Mouse (Mus musculus) heart, embryonic 10.5 days (tissue): ENCODE measurements around the gene Ube4b. TPM values are rescaled to one million over a fixed set of nuclear protein-coding genes. Genes with fewer than 3 reads are reported as not detected.
A peak's percentile ranks its signal among the peaks of the same experiment; 100 is the strongest.

Experiments used
- DNase-seq: peaks from one replicate; pipeline ENCODE4 v3.0.0-alpha.2; 2017; ENCODE audit warnings: low spot score
- H3K27ac ChIP-seq: fragments of 300-500 bp; sonication (generic); 2 replicates; pipeline ENCODE4 v1.5.1; 2016; ENCODE audit warnings: mild to moderate bottlenecking
- H3K27me3 ChIP-seq: fragments of 300-500 bp; sonication (generic); 2 replicates; pipeline ENCODE4 v1.6.1; 2016; ENCODE audit warnings: mild to moderate bottlenecking; ENCODE audit not compliant: poor library complexity, insufficient read depth, severe bottlenecking
- H3K36me3 ChIP-seq: fragments of 300-500 bp; sonication (generic); 2 replicates; pipeline ENCODE4 v1.6.1; 2016; ENCODE audit warnings: mild to moderate bottlenecking, moderate library complexity
- H3K4me1 ChIP-seq: fragments of 300-500 bp; sonication (generic); 2 replicates; pipeline ENCODE4 v1.6.1; 2016; ENCODE audit warnings: mild to moderate bottlenecking
- H3K4me3 ChIP-seq: fragments of 300-500 bp; sonication (generic); 2 replicates; pipeline ENCODE4 v1.5.1; 2016; ENCODE audit warnings: mild to moderate bottlenecking, moderate library complexity
- H3K9me3 ChIP-seq: fragments of 300-500 bp; sonication (generic); 2 replicates; pipeline ENCODE4 v1.6.1; 2016; ENCODE audit warnings: mild to moderate bottlenecking, moderate library complexity
- WGBS: fragments of 180-500 bp; shearing (Covaris S2); methylation state at CpG from one replicate; pipeline ENCODE4 v1.1.7; 2016; 5-methylcytosine and 5-hydroxymethylcytosine counted together
- polyA plus RNA-seq: library from polyadenylated mRNA; unstranded; fragments of >200 nt; fragmentation: Nextera tagmentation; extraction: Ambion mirVana; gene quantifications from 2 replicates; pipeline ENCODE4 v1.2.1, GENCODE M21; 2016

Ube4b gene
- polyA plus RNA-seq, 1 experiment from 2014 or later, result 62.9 TPM

GRCm38 (mm10) chr4:149303502-149303901 is 123.0 kb downstream of the Ube4b start:
- no peaks in the 10 kb centered on the region for H3K9me3 ChIP-seq
- peaks cover 43% of the 10 kb centered on the region for H3K4me1 ChIP-seq
- H3K36me3 ChIP-seq, result no peaks in the 10 kb centered on the region
- no peak overlapping the region for H3K4me3 ChIP-seq
- no peak overlapping the region for H3K27ac ChIP-seq
- no peak for DNase-seq
- WGBS, result 57% methylated on average over 5 of the region's 5 CpGs
- H3K27me3 ChIP-seq, result no peaks in the 10 kb centered on the region

DNA sequence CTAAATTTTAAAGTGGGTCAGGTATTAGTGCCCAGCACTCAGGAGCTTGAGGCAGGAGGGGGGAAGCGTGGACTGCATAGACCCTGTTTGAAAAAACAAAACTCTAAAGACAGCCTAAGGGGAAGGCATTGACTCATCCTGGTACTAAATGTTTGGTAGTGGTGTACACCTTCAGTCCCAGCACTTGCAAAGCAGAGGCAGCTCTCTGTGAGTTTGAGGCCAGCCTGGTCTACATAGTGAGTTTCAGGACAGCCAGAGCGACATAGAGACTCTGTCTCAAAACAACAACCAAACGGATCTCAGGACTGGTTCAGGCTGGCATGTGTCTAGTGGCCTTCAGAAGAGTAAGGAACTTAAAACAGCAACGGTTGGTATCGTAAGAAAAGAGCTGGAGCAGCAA is 123.8 kb downstream of the Ube4b start:
- Histone ChIP-seq H3K4me3 (no peak overlapping the region), H3K27ac (0 out of 2 replicates have a peak overlapping the region, but pooled peaks have one; percentile 16), H3K9me3 (no peaks in the 10 kb centered on the region), H3K4me1 (peaks cover 43% of the 10 kb centered on the region), H3K36me3 (no peaks in the 10 kb centered on the region), H3K27me3 (no peaks in the 10 kb centered on the region)
- 73% methylated on average over 5 of the region's 5 CpGs for WGBS
- peak; percentile 64 for DNase-seq

DNA sequence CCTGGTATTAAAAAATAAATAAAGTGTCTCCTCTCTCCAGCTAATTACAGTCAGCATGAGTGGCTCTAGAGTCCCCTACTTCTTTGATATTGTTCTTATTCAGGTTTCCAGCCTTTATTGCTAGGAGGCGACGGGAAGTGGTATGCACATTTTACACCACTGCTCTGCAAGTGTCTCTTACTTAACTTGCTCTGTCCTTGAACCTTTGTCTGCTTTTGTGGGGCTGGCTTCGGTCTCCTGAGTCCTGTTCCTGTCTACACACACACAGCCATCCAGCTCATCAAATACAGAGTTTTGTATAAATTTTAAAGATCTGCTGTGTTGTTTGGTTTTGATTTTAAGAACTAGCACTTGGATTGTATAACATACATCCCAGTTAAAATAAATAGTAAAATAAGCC is 124.4 kb downstream of the Ube4b start:
- H3K4me3 ChIP-seq, result no peak overlapping the region
- H3K4me1 ChIP-seq, result peaks cover 39% of the 10 kb centered on the region
- peak; percentile 9 for DNase-seq
- H3K27me3 ChIP-seq, result no peaks in the 10 kb centered on the region
- H3K36me3 ChIP-seq, result no peaks in the 10 kb centered on the region
- no peaks in the 10 kb centered on the region for H3K9me3 ChIP-seq
- H3K27ac ChIP-seq, result no peak overlapping the region
- 84% methylated on average over 3 of the region's 3 CpGs for WGBS

DNA sequence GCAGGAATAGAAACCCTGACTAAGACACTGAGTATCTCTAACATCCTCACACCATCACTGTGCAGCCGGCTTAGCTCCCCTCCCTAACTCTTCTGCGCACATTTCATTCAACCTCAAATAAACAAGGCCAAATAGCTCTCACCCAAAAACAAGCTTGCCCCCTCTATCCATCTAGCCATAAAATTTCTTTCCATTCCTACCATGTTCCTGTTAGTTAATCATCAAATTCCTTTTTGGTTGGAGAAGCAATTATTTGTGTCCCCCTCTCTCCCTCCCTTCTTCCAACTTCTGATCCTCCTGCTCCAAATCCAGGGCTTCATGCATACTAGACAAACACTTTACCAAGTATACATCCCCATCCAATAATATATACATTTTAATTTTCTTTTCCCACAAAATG is 130.0 kb downstream of the Ube4b start:
- Histone ChIP-seq H3K9me3 (no peaks in the 10 kb centered on the region), H3K36me3 (peaks cover 7% of the 10 kb centered on the region; the same call in 1 of the 2 replicates)
- WGBS, result 86% methylated on average over 2 of the region's 2 CpGs

DNA sequence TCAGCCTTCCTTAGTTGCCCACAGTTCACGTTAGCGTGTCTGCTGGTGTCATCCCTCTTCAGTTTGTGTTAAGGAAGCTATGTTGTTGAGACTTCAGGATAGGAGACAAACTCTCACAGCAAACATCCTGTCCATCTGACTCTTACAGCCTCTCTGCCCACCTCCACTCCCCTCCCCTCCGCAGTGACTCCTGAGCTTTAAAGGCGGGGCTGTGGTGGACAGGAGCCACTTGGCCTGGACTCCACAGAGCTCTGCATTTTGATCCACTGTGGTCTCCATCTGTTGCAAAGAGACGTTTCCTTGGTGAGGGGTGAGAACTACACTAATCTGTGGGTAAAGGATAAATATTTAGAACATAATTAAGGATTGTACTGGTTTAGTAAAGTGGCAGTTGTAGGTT is 133.6 kb downstream of the Ube4b start:
- peaks cover 33% of the 10 kb centered on the region for H3K36me3 ChIP-seq
- H3K27me3 ChIP-seq, result no peaks in the 10 kb centered on the region
- peak; percentile 53 for DNase-seq
- no peaks in the 10 kb centered on the region for H3K9me3 ChIP-seq
- no peak overlapping the region for H3K4me3 ChIP-seq
- 70% methylated on average over 5 of the region's 5 CpGs for WGBS
- H3K4me1 ChIP-seq, result peaks cover 19% of the 10 kb centered on the region
- no peak overlapping the region for H3K27ac ChIP-seq

More for the DNA sequence above, 130.0 kb downstream of the Ube4b start:
- peaks cover 21% of the 10 kb centered on the region for H3K4me1 ChIP-seq
- no peak overlapping the region for H3K4me3 ChIP-seq
- no peak overlapping the region for H3K27ac ChIP-seq
- H3K27me3 ChIP-seq, result no peaks in the 10 kb centered on the region
- DNase-seq, result no peak

GRCm38 (mm10) chr4:149291061-149291460 is 135.5 kb downstream of the Ube4b start:
- no peak for DNase-seq
- Histone ChIP-seq H3K27ac (no peak overlapping the region), H3K4me1 (peaks cover 29% of the 10 kb centered on the region), H3K4me3 (no peak overlapping the region), H3K36me3 (peaks cover 34% of the 10 kb centered on the region), H3K9me3 (no peaks in the 10 kb centered on the region), H3K27me3 (no peaks in the 10 kb centered on the region)
- WGBS, result 78% methylated on average over 9 of the region's 9 CpGs

GRCm38 (mm10) chr4:149290157-149290750 is 136.3 kb downstream of the Ube4b start:
- Histone ChIP-seq H3K4me1 (peaks cover 31% of the 10 kb centered on the region), H3K36me3 (peaks cover 34% of the 10 kb centered on the region), H3K9me3 (no peaks in the 10 kb centered on the region), H3K27ac (no peak overlapping the region), H3K4me3 (no peak overlapping the region), H3K27me3 (no peaks in the 10 kb centered on the region)
- WGBS, result 80% methylated on average over 7 of the region's 7 CpGs
- no peak for DNase-seq

GRCm38 (mm10) chr4:149286287-149287137 is 140.0 kb downstream of the Ube4b start:
- Histone ChIP-seq H3K36me3 (peaks cover 27% of the 10 kb centered on the region), H3K27ac (peak overlapping the region; percentile 18; the same call in 1 of the 2 replicates), H3K9me3 (no peaks in the 10 kb centered on the region), H3K27me3 (no peaks in the 10 kb centered on the region), H3K4me3 (no peak overlapping the region), H3K4me1 (peaks cover 33% of the 10 kb centered on the region)
- WGBS, result 67% methylated on average over 8 of the region's 8 CpGs
- DNase-seq, result no peak

DNA sequence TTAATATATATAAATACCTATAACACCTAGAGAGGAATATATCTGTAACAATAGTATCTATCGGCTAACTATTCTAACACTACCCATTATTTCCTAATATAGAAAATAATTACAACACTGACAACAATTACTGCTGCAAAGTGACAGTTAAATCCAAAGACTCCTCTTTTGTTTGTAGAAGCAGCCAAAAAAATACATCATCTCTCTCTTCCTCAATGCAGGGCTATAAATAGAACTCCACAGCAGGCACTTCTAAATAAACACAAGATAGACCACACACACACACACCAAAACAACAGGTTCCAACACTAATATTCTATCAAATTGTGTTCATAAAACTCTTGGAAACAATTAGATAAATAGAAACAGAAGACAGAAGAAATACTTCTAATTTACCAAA is 140.9 kb downstream of the Ube4b start:
- H3K4me3 ChIP-seq, result no peak overlapping the region
- H3K9me3 ChIP-seq, result no peaks in the 10 kb centered on the region
- peaks cover 33% of the 10 kb centered on the region for H3K4me1 ChIP-seq
- H3K27me3 ChIP-seq, result no peaks in the 10 kb centered on the region
- DNase-seq, result no peak
- WGBS, result 95% methylated on average over 1 of the region's 1 CpGs
- peaks cover 20% of the 10 kb centered on the region for H3K36me3 ChIP-seq
- H3K27ac ChIP-seq, result no peak overlapping the region

GRCm38 (mm10) chr4:149283018-149283417 is 143.5 kb downstream of the Ube4b start:
- H3K9me3 ChIP-seq, result no peaks in the 10 kb centered on the region
- no peaks in the 10 kb centered on the region for H3K27me3 ChIP-seq
- WGBS, result 79% methylated on average over 3 of the region's 3 CpGs
- peaks cover 38% of the 10 kb centered on the region for H3K4me1 ChIP-seq
- no peak overlapping the region for H3K27ac ChIP-seq
- DNase-seq, result no peak
- peaks cover 1% of the 10 kb centered on the region; the same call in 1 of the 2 replicates for H3K36me3 ChIP-seq
- no peak overlapping the region for H3K4me3 ChIP-seq

GRCm38 (mm10) chr4:149282025-149282738 is 144.4 kb downstream of the Ube4b start:
- H3K4me3 ChIP-seq, result no peak overlapping the region
- H3K27me3 ChIP-seq, result no peaks in the 10 kb centered on the region
- no peak overlapping the region for H3K27ac ChIP-seq
- 78% methylated on average over 7 of the region's 7 CpGs for WGBS
- no peaks in the 10 kb centered on the region for H3K9me3 ChIP-seq
- H3K36me3 ChIP-seq, result no peaks in the 10 kb centered on the region
- H3K4me1 ChIP-seq, result peaks cover 45% of the 10 kb centered on the region
- no peak for DNase-seq
